Mouse (Mus musculus): ENCODE data around the gene Dlgap3. TPM values are rescaled to one million over a fixed set of nuclear protein-coding genes. Genes with fewer than 3 reads are reported as not detected.

Gene Dlgap3
- total RNA-seq, 2 experiments from 2014 or later: 0.22 to 0.25 TPM

DNA sequence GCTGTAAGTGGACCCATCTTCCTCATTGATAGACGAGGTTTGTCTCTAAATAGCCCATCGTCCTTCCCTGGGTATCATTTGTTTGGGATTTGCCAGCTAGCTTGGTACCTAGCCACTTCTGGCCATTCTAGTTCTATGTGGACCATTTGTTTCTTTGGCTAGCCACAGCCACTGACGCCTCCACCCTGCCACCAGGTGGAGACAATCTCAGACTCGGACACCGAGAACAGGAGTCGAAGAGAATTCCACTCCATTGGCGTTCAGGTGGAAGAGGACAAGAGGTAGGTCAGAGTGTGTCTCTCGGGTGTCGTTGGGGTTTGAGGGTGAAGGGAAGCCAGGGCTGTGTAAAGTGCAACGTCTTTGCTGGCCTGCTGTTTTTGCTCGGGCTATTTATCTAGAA is 46.1 kb downstream of the Dlgap3 start:
- DNase-seq: no peak
- intact Hi-C loops (cut with DNase I): no loop called here

DNA sequence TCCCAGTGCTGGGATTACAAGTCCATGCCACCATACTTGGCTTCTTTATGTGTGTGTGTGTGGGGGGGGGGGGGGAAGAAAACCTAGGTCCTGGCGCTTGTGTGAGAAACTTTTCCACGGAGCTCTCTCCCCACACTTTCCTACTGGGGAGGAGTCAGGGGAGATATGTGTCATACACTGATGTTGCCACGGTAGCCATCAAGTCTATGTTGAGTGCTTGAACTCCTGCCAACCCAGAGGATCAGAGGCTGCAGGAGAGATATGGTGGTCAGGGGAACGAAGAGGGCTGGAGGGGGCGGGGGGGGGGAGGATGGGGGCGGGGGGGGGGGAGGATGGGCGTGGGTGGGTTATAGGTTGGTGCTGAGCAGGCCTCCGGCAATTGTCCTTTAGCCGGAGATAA is 46.8 kb downstream of the Dlgap3 start:
- intact Hi-C loops (cut with DNase I): no loop called here
- DNase-seq: no peak

- DNase-seq: no peak
- intact Hi-C loops (cut with DNase I): no loop called here
These were observed 47.2 kb downstream of the Dlgap3 start for GRCm38 (mm10) chr4:127216251-127216651.

GRCm38 (mm10) chr4:127217048-127217447 is 48.0 kb downstream of the Dlgap3 start:
- DNase-seq: no peak
- intact Hi-C loops (cut with DNase I): no loop called here

- no peak for DNase-seq
- intact Hi-C loops (cut with DNase I): no loop called here
These were observed 54.3 kb downstream of the Dlgap3 start for GRCm38 (mm10) chr4:127223291-127223690.

- DNase-seq: no peak
- intact Hi-C loops (cut with DNase I): no loop called here
These were observed 54.8 kb downstream of the Dlgap3 start for GRCm38 (mm10) chr4:127223755-127224154.

DNA sequence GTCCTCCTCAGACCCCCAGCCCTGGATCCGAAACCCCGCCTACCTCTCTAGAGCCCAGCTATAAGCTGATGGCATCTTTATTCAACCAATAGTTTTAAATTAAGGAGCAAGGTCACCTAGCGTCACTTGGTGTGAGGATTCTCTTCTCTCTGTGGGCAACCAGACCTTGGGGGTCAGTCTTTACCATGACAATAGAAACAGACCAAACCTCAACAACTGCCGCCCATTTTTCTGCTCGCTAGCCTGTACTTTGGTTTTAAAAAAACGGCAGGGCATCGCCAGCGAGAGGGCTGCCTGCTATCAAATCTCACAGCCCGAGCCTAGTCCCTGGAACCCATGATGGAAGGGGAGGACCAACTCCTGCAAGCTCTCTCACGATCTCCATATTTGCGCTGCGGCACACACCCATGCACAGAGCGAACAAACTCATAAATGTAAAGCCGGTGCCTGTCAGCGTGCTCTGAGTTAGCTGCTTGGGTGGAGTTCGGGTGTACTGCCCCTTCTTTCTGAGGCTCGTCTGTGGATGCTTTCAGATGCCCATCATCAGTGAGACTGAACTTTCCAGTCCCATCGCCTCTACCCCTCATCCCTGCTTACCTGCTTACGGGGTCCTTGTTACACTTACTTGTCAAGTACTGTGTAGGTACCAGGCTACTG is 55.6 kb downstream of the Dlgap3 start:
- no peak for DNase-seq
- intact Hi-C loops (cut with DNase I): no loop called here

- intact Hi-C loops (cut with DNase I): no loop called here
- DNase-seq: no peak
These were observed 57.1 kb downstream of the Dlgap3 start for GRCm38 (mm10) chr4:127226067-127226466.

DNA sequence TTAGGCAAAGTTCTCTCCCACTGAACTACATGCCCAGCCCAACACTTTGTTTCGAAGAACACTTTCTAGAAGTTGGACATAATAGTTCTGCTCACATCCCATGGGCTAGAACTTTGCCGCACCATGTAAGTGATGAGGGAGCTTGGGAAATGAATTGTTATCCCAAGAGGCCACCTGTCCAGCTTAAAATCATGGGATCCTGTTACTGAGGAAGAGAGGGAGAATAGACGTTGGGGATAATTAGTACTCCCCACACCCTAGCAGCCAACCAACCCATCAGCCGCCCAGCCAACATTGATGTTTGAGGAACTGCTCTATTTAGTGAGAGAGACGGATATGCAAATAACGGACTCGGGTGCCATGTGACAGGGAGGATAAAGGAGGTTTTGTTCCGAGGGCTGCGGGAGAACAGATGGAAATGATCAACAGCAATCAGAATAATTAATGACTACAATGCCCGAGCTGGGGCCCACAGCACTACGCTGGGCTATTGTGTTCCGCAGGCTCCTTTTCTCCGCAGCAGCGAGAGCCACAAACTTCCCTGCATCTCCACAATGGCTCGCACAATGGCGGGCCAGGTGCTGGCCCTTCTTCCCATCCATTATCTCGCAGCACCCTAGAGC is 58.2 kb downstream of the Dlgap3 start:
- intact Hi-C loops (cut with DNase I): no loop called here
- DNase-seq: no peak

- DNase-seq: no peak
- intact Hi-C loops (cut with DNase I): no loop called here
These were observed 63.0 kb downstream of the Dlgap3 start for GRCm38 (mm10) chr4:127232028-127232427.

- no peak for DNase-seq
These were observed 63.5 kb downstream of the Dlgap3 start for GRCm38 (mm10) chr4:127232551-127232950.

DNA sequence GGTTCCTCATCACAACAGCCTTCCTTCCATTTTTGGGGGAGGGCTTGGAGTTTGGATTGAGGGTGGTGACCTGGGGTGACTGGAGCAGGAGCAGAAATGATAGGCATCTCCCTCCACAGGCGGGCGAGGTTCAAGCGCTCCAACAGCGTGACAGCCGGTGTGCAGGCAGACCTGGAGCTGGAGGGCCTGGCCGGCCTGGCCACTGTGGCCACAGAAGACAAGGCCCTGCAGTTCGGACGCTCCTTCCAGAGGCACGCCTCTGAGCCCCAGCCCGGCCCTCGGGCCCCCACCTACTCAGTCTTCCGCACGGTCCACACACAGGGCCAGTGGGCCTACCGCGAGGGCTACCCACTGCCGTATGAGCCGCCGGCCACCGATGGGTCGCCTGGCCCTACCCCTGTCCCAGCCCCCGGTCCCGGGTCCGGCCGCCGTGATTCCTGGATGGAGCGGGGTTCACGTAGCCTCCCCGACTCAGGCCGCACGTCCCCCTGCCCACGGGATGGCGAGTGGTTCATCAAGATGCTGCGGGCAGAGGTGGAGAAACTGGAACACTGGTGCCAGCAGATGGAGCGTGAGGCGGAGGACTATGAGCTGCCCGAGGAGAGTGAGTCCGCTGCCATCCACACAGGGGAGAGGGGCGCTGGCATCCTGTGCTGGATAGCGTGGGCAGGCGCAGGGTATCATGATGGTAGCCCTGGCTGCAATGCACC is 64.6 kb downstream of the Dlgap3 start:
- DNase-seq: no peak
- intact Hi-C loops (cut with DNase I): no loop called here

More at GRCm38 (mm10) chr4:127232551-127232950, 63.5 kb downstream of the Dlgap3 start:
- intact Hi-C loops (cut with DNase I): no loop called here

GRCm38 (mm10) chr4:127235742-127236487 is 66.9 kb downstream of the Dlgap3 start:
- peak; percentile 89 to 94 for DNase-seq
- intact Hi-C loops (cut with DNase I): loop anchor here (1.0 kb wide), 1 partner anchor 83 kb away; no protein-coding TSS in a partner anchor

- no peak for DNase-seq
- intact Hi-C loops (cut with DNase I): no loop called here
These were observed 67.6 kb downstream of the Dlgap3 start for GRCm38 (mm10) chr4:127236631-127237030.

DNA sequence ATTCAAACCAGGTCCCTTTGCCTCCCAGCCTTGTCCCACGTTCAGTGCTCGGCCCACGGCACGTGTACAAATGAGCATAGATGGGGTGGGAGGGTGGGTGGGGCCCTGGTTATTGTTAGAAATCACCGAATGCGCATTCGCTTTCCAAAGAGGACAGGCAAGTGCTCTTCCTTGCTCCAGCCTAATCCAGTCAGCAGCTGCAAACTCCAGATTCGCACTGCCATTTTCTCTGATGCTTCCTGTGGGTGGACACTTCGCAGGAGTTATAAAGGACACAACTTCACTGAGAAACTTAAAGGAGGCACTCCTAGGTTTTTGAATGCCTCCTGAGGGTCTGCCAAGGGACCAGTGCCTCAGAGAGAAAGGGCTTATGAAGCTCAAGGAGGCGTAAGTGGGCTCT is 68.3 kb downstream of the Dlgap3 start:
- intact Hi-C loops (cut with DNase I): no loop called here
- no peak for DNase-seq

DNA sequence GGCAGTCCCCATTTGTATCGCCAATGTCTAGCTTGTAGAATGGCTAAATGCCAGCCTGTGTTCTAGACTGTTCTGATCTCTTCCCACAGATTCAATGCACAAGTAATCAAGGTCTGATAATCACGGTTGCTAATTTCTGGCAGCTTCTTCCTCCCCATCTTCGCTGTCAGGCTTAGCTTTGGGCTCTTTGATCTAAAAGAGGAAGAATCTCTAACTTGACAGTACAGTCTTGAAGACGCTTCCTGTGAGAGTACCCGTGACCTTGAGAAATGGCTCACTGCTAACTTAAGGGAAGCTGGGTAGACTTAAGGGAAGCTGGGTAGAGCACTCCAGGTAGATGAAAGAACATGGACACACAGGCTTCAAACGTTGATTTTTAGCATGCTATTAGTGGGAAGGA is 73.7 kb downstream of the Dlgap3 start:
- intact Hi-C loops (cut with DNase I): loop anchor here (5.0 to 10.0 kb wide), 2 partner anchors 165 to 218 kb away; partner anchors contain the start of genes Sfpq and Zmym6

DNA sequence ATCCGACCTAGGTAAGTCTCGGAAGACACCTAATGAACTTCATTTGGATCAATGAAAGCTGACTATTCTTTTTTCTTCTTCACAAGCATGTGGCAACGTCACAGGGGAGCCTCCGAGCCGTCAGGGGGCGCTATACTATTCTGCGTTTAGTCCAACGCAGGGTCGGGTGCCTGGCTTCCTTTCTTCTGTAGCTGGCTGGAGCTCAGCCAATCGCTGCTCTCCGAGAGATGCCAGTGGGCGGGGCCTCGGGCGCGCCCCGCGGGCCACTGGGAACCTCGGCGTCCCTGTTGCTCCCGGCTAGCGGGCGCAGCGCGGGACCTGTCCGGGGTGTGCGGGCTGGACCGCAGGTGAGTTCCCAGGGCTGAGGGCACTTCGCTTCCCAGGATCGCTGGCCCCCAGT is 74.5 kb downstream of the Dlgap3 start, which contains the start of gene Smim12:
Gene Smim12, plus strand, starts transcription at position 233 of the 400 bp plus-strand sequence.
- DNase-seq: peak; percentile 99 to 100
- intact Hi-C loops (cut with DNase I): loop anchor here (5.0 to 10.0 kb wide), 2 partner anchors 166 to 219 kb away; partner anchors contain the start of genes Sfpq and Zmym6

More for the DNA sequence above, 73.7 kb downstream of the Dlgap3 start:
- DNase-seq: no peak

DNA sequence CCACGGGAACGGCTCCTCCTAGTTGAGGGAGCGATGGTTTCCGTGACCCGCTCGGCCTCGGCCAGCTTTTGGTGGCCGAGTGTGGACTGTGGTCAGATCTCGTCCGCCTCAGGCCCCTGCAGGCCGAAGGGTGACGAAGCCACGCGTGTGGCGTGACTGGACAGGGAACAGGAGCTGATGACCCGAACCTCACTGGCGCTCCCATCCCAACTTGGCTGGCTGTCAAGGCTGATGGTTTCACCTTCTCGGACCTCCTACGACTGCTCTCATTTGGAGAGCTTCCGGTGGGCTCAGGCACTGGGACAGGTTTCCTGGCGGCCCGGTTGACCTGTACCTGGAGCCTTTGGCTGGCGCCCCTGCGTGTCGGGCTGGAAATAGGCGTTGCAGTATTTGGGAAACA is 74.9 kb downstream of the Dlgap3 start:
- DNase-seq: no peak
- intact Hi-C loops (cut with DNase I): loop anchor here (5.0 to 10.0 kb wide), 2 partner anchors 167 to 219 kb away; partner anchors contain the start of genes Sfpq and Zmym6

- intact Hi-C loops (cut with DNase I): loop anchor here (1.0 to 10.0 kb wide), 3 partner anchors 29 to 225 kb away; partner anchors contain the start of gene Sfpq
- DNase-seq: peak; percentile 94 to 98
These were observed 80.8 kb downstream of the Dlgap3 start for GRCm38 (mm10) chr4:127249701-127250349.

All from heart, postnatal 36 days (tissue).